Mouse (Mus musculus) limb, embryonic 12.5 days (tissue): ENCODE data around the gene Slc37a3. TPM values are rescaled to one million over a fixed set of nuclear protein-coding genes. Genes with fewer than 3 reads are reported as not detected.

ENCODE experiments used
- ATAC-seq: fragments of 200-750 bp; cut with Nextera tagmentation; 2 replicates; pipeline ENCODE4 v1.8.0; 2017; ENCODE audit warnings: low read depth, moderate TSS enrichment; ENCODE audit not compliant: insufficient number of reproducible peaks, insufficient read depth, low FRiP score, low TSS enrichment
- H3K27ac ChIP-seq: fragments of 300-500 bp; sonication (generic); 2 replicates; pipeline ENCODE4 v1.5.1; 2016; ENCODE audit warnings: mild to moderate bottlenecking, moderate library complexity
- H3K27me3 ChIP-seq: fragments of 300-500 bp; sonication (generic); 2 replicates; pipeline ENCODE4 v1.6.1; 2016; ENCODE audit warnings: mild to moderate bottlenecking, moderate library complexity
- H3K36me3 ChIP-seq: fragments of 300-500 bp; sonication (generic); 2 replicates; pipeline ENCODE4 v1.6.1; 2016; ENCODE audit warnings: mild to moderate bottlenecking, moderate library complexity
- H3K4me1 ChIP-seq: fragments of 300-500 bp; sonication (generic); replicated peaks from 2 replicates; pipeline ENCODE4 v1.6.1; 2016
- H3K4me2 ChIP-seq: fragments of 300-500 bp; sonication (generic); 2 replicates; pipeline ENCODE4 v1.6.1; 2016; ENCODE audit warnings: mild to moderate bottlenecking, moderate library complexity
- H3K4me3 ChIP-seq: fragments of 300-500 bp; sonication (generic); replicated peaks from 2 replicates; pipeline ENCODE4 v1.5.1; 2016; ENCODE audit warnings: mild to moderate bottlenecking
- H3K9ac ChIP-seq: fragments of 300-500 bp; sonication (generic); replicated peaks from 2 replicates; pipeline ENCODE4 v1.6.1; 2016; ENCODE audit warnings: mild to moderate bottlenecking, moderate library complexity
- H3K9me3 ChIP-seq: fragments of 300-500 bp; sonication (generic); 2 replicates; pipeline ENCODE4 v1.6.1; 2016; ENCODE audit warnings: mild to moderate bottlenecking, moderate library complexity
- WGBS: fragments of 180-500 bp; shearing (Covaris S2); methylation state at CpG from one replicate; pipeline ENCODE4 v1.1.7; 2016; 5-methylcytosine and 5-hydroxymethylcytosine counted together
- polyA plus RNA-seq: library from polyadenylated mRNA; unstranded; fragments of >200 nt; fragmentation: Nextera tagmentation; extraction: Ambion mirVana; gene quantifications from 2 replicates; pipeline ENCODE4 v1.2.1, GENCODE M21; 2016

Gene Slc37a3
- polyA plus RNA-seq, 1 experiment from 2014 or later = 55.7 TPM

DNA sequence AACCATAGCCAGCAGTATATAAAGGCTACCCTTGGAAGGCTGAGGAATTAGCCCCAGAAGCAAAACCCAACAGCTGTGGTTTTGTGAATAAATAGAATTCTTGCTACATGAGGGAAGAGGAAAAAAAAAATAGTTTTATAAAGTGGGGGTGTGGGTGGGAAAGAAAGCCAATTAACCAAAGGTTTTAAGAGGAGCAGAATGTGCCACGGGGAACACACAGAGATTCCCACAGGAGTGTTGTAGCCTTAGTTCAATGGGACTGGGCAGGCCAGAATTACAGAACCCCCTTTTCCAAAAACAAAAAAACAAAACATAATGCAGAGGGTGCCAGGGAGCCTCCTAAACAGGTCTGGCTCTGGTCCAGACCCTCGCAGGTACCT lies 58.9 kb downstream of the Slc37a3 start:
- H3K27me3 ChIP-seq = no peaks in the 10 kb centered on the region
- no peaks in the 10 kb centered on the region; the same call in 1 of the 2 replicates for H3K36me3 ChIP-seq
- H3K4me2 ChIP-seq = no peak overlapping the region
- H3K4me1 ChIP-seq = no peaks in the 10 kb centered on the region
- ATAC-seq = no peak
- H3K9ac ChIP-seq = no peak overlapping the region
- no peak overlapping the region for H3K4me3 ChIP-seq
- no peaks in the 10 kb centered on the region for H3K9me3 ChIP-seq
- 89% methylated on average over 2 of the region's 2 CpGs for WGBS
- H3K27ac ChIP-seq = no peak overlapping the region

- Histone ChIP-seq H3K27me3 (no peaks in the 10 kb centered on the region), H3K4me3 (no peak overlapping the region), H3K27ac (no peak overlapping the region), H3K36me3 (no peaks in the 10 kb centered on the region; the same call in 1 of the 2 replicates), H3K4me2 (no peak overlapping the region), H3K9me3 (no peaks in the 10 kb centered on the region), H3K9ac (no peak overlapping the region), H3K4me1 (no peaks in the 10 kb centered on the region)
- ATAC-seq = no peak
- WGBS = 90% methylated on average over 10 of the region's 10 CpGs
These were observed 59.4 kb downstream of the Slc37a3 start for GRCm38 (mm10) chr6:39317854-39318630.

GRCm38 (mm10) chr6:39316089-39316488 lies 61.4 kb downstream of the Slc37a3 start:
- no peak overlapping the region for H3K4me2 ChIP-seq
- no peaks in the 10 kb centered on the region for H3K4me1 ChIP-seq
- H3K9ac ChIP-seq = no peak overlapping the region
- no peaks in the 10 kb centered on the region; the same call in 1 of the 2 replicates for H3K36me3 ChIP-seq
- H3K27me3 ChIP-seq = no peaks in the 10 kb centered on the region
- 92% methylated on average over 5 of the region's 6 CpGs for WGBS
- no peak overlapping the region for H3K27ac ChIP-seq
- H3K9me3 ChIP-seq = no peaks in the 10 kb centered on the region
- no peak for ATAC-seq
- no peak overlapping the region for H3K4me3 ChIP-seq

DNA sequence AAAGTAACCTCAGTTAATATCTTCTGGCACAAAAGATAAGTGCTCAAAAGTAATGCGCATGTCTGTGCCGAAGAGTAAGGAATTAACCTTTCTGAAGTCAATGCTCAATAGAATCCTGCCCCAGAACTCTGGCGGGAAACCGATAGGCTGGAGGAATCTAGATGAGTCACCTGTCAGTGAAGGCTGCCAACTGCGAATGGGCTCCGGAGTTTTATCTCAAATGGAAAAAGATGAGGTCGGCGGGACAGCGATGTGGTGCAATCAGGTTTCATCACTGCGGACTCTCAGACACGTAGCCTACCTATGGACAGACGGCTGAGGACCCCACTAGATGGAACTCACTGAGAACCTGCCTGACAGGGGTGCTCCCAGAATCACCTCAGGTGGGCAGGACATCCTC lies 63.0 kb downstream of the Slc37a3 start:
- Histone ChIP-seq H3K4me3 (no peak overlapping the region), H3K27me3 (no peaks in the 10 kb centered on the region), H3K4me1 (no peaks in the 10 kb centered on the region), H3K36me3 (no peaks in the 10 kb centered on the region; the same call in 1 of the 2 replicates), H3K4me2 (no peak overlapping the region), H3K9me3 (no peaks in the 10 kb centered on the region), H3K27ac (no peak overlapping the region), H3K9ac (no peak overlapping the region)
- ATAC-seq = no peak
- WGBS = 91% methylated on average over 12 of the region's 12 CpGs

DNA sequence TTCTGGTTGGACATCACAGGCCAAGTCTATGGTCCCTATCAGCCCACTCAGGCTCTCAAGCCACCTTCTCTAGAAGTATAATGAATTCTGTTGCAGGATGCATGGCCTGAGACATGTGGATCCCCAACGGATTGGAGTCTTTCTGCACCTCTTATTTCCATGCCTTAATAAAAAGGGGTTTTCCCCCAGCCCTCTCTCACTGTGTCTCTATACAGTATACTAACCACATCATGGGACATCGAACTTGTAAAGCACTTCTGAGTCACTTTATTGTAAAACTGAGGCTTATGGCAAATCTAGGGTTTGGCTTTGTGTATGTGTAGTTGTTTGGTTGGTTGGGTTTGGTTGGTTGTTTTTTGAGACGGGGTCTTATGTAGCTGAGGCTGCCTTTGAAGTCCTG lies 65.7 kb downstream of the Slc37a3 start:
- H3K4me3 ChIP-seq = no peak overlapping the region
- H3K9me3 ChIP-seq = no peaks in the 10 kb centered on the region
- H3K36me3 ChIP-seq = peaks cover 3% of the 10 kb centered on the region; the same call in 1 of the 2 replicates
- no peak overlapping the region for H3K4me2 ChIP-seq
- ATAC-seq = no peak
- H3K9ac ChIP-seq = no peak overlapping the region
- WGBS = 91% methylated on average over 3 of the region's 3 CpGs
- H3K27ac ChIP-seq = no peak overlapping the region
- H3K4me1 ChIP-seq = no peaks in the 10 kb centered on the region
- H3K27me3 ChIP-seq = no peaks in the 10 kb centered on the region

DNA sequence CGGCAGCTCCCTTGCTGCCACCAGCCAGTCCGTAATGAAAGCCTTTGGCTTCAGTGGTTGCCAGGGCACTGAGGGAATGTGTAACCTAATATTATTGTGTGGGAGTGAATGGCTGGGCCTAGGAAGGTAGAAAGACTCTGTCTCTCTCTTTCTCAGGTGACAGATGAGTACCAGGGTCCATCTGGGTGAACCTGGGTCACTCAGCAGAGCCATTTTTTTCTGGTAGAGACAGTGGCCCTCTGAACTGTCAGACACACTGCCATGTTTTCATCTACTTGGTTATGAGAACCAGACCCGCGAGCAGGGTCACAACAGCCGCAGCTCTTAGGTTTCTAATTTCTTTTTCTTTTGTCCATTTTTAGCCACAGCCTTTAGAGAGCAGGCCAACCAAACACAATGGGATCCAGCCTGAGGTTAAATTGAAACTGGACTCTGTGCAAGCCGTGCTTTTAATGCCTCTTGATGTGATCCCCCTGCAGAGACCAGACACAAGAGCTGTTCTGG lies 73.1 kb downstream of the Slc37a3 start:
- Histone ChIP-seq H3K27me3 (no peaks in the 10 kb centered on the region), H3K27ac (peak overlapping the region; percentile 77), H3K4me1 (peaks cover 16% of the 10 kb centered on the region), H3K36me3 (0 out of 2 replicates have a peak, but pooled peaks cover 3% of the 10 kb centered on the region), H3K4me2 (no peak overlapping the region), H3K9ac (no peak overlapping the region), H3K9me3 (no peaks in the 10 kb centered on the region), H3K4me3 (no peak overlapping the region)
- peak; percentile 32; the same call in 1 of the 2 replicates for ATAC-seq
- 27% methylated on average over 6 of the region's 6 CpGs for WGBS

DNA sequence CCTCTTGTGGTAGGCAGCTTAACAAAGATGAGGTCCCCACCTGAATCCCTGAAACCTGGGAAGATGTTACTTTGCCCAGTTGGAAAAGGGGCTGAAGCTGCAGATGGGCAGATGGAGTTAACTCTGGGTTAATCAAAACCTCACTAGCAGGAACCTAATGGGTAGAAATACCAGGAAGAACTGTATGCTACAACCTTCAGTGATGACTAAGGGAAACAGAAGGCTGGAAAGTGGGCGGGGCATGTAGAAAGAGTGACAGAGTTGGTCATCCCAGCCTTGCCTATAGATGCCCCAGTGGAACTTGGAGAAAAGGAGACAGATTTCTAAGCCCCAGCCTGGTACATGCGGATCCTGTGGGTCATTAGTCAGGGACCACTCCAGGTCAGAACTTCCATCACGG lies 76.0 kb downstream of the Slc37a3 start:
- Histone ChIP-seq H3K36me3 (no peaks in the 10 kb centered on the region), H3K9me3 (peaks cover 2% of the 10 kb centered on the region; the same call in 1 of the 2 replicates), H3K9ac (no peak overlapping the region), H3K4me1 (peaks cover 16% of the 10 kb centered on the region), H3K27me3 (no peaks in the 10 kb centered on the region), H3K27ac (no peak overlapping the region), H3K4me3 (no peak overlapping the region), H3K4me2 (no peak overlapping the region)
- WGBS = 83% methylated on average over 3 of the region's 3 CpGs
- no peak for ATAC-seq

DNA sequence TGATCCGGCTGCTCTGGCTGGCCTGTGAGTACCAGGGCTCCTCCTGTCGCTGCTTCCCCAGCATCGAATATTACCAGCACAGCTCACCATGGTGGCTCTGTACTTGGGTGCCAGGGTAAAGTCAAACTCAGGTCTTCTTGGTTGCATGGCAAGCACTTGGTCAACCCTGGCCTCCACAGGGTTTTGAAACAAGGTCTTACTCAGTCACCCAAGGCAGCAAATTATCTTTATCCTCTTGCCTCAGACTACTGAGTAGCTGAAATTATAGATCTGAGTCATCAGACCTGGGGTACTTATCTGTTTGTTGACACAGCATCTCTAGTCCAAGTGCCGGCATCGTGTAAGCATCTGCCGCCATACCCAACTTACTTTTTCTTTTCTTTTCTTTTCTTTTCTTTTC lies 80.4 kb downstream of the Slc37a3 start:
- H3K27me3 ChIP-seq = no peaks in the 10 kb centered on the region
- H3K4me3 ChIP-seq = no peak overlapping the region
- no peak overlapping the region for H3K4me2 ChIP-seq
- WGBS = 93% methylated on average over 6 of the region's 6 CpGs
- no peak overlapping the region for H3K9ac ChIP-seq
- H3K27ac ChIP-seq = no peak overlapping the region
- H3K36me3 ChIP-seq = no peaks in the 10 kb centered on the region
- peaks cover 10% of the 10 kb centered on the region; the same call in 1 of the 2 replicates for H3K4me1 ChIP-seq
- H3K9me3 ChIP-seq = peaks cover 2% of the 10 kb centered on the region; the same call in 1 of the 2 replicates
- ATAC-seq = no peak

DNA sequence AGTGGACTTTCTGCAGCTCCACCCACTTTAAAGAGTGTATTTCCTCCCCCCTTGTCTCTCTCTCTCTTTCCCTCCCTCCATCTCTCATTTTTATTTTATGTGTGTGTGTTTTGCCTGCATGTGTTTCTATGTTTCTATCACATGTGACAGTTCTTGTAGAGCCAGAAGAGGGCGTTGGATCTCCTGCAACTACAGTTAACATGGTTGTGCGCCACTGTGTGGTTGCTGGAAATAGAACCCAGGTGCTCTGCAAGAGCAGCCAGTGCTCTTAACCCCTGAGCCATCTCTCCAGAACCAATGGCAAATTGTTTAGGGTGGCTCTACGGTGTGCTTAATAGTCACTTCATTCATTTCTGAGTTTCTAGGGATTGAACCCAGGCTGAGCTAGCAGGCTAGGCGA lies 81.0 kb downstream of the Slc37a3 start:
- 72% methylated on average over 4 of the region's 4 CpGs for WGBS

GRCm38 (mm10) chr6:39295727-39296411 lies 81.6 kb downstream of the Slc37a3 start:
- Histone ChIP-seq H3K9ac (no peak overlapping the region), H3K4me1 (peaks cover 13% of the 10 kb centered on the region; the same call in 1 of the 2 replicates)
- no peak for ATAC-seq

More for the DNA sequence above, 81.0 kb downstream of the Slc37a3 start:
- Histone ChIP-seq H3K27me3 (no peaks in the 10 kb centered on the region), H3K9ac (no peak overlapping the region), H3K27ac (peak overlapping the region; percentile 53; the same call in 1 of the 2 replicates), H3K9me3 (peaks cover 2% of the 10 kb centered on the region; the same call in 1 of the 2 replicates), H3K4me2 (peak overlapping the region; percentile 37), H3K4me1 (0 out of 2 replicates have a peak, but pooled peaks cover 13% of the 10 kb centered on the region), H3K36me3 (no peaks in the 10 kb centered on the region), H3K4me3 (no peak overlapping the region)
- ATAC-seq = no peak; the same call in 1 of the 2 replicates

GRCm38 (mm10) chr6:39289721-39290120 lies 87.8 kb downstream of the Slc37a3 start:
- Histone ChIP-seq H3K9ac (no peak overlapping the region), H3K27ac (peak overlapping the region; percentile 29; the same call in 1 of the 2 replicates), H3K9me3 (no peaks in the 10 kb centered on the region), H3K4me3 (no peak overlapping the region), H3K4me2 (no peak overlapping the region), H3K4me1 (peaks cover 32% of the 10 kb centered on the region), H3K27me3 (no peaks in the 10 kb centered on the region), H3K36me3 (no peaks in the 10 kb centered on the region; the same call in 1 of the 2 replicates)
- ATAC-seq = 0 out of 2 replicates have a peak, but pooled peaks have one; percentile 10
- WGBS = 57% methylated on average over 7 of the region's 7 CpGs

More at GRCm38 (mm10) chr6:39295727-39296411, 81.6 kb downstream of the Slc37a3 start:
- Histone ChIP-seq H3K4me2 (peak overlapping the region; percentile 37), H3K9me3 (peaks cover 2% of the 10 kb centered on the region; the same call in 1 of the 2 replicates), H3K27me3 (no peaks in the 10 kb centered on the region), H3K27ac (peak overlapping the region; percentile 53; the same call in 1 of the 2 replicates), H3K4me3 (no peak overlapping the region; the same call in 1 of the 2 replicates), H3K36me3 (no peaks in the 10 kb centered on the region)
- WGBS = 17% methylated on average over 14 of the region's 14 CpGs
